Mouse (Mus musculus): ENCODE measurements around the gene Tspoap1. TPM values are rescaled to one million over a fixed set of nuclear protein-coding genes. Genes with fewer than 3 reads are reported as not detected.

Gene Tspoap1
- total and polyA plus RNA-seq, 3 experiments: 12.3 to 36.9 (median 12.8) TPM

GRCm38 (mm10) chr11:87756251-87756820, 4.0 kb upstream of the Tspoap1 start:
- Histone ChIP-seq H3K27me3 (replicated peaks) (no peaks in the 10 kb centered on the region), H3K36me3 (replicated peaks in 1 of 2; ENCODE audit: control insufficient read depth in 1 of 2, insufficient read depth in 1 of 2, low read length in 1 of 2) (peaks cover 21 to 22% of the 10 kb centered on the region in 2 experiments), H3K4me2 (ENCODE audit: insufficient read depth, low read depth, poor library complexity, severe bottlenecking) (no peak overlapping the region), H3K4me3 (replicated peaks in 1 of 3; ENCODE audit: low read depth in 2 of 3, low read length in 2 of 3, poor library complexity in 1 of 3) (peak overlapping the region; percentile 66 to 89 (median 81)), H3K4me1 (ENCODE audit: control insufficient read depth in 1 of 2, insufficient read depth in 2 of 2) (peaks cover 26 to 65% of the 10 kb centered on the region in 2 experiments), H3K9me3 (replicated peaks; ENCODE audit: low read length) (no peaks in the 10 kb centered on the region), H3K27ac (ENCODE audit: insufficient read depth, low read depth) (peak overlapping the region; percentile 99), H3K9ac (ENCODE audit: insufficient read depth, low read depth) (peak overlapping the region; percentile 98), H3K79me2 (replicated peaks; ENCODE audit: control insufficient read depth, extremely low read depth, insufficient read depth, poor library complexity, severe bottlenecking) (peaks cover 34% of the 10 kb centered on the region)
- dilution Hi-C loops (cut with MboI; ENCODE audit: extremely low pct_ligation_motif_present, extremely low pct_unique_long_range_greater_than_20kb, low sequenced_read_pairs): no loop called here
- TF ChIP-seq E2F4 (IDR thresholded peaks at IDR 0.05; ENCODE audit: insufficient replicate concordance, low read depth, low read length): no peak
- no peak for TF ChIP-seq KAT2A (IDR thresholded peaks at IDR 0.05; ENCODE audit: insufficient replicate concordance, low read length)
- peak; percentile 54; the same call in 1 of the 2 replicates for TF ChIP-seq TBP (conservative IDR thresholded peaks at IDR 0.05; ENCODE audit: low read depth, low read length)
- TF ChIP-seq USF1 (IDR thresholded peaks at IDR 0.05; ENCODE audit: low read depth, low read length): no peak
- TF ChIP-seq ZKSCAN1 (IDR thresholded peaks at IDR 0.05; ENCODE audit: borderline replicate concordance, low read depth, low read length): no peak
- no peak for TF ChIP-seq IRF4 (IDR thresholded peaks at IDR 0.05; ENCODE audit: low read depth, low read length)
- peak; percentile 72 for TF ChIP-seq POLR2A (IDR thresholded peaks at IDR 0.05; ENCODE audit: low read depth, low read length)
- TF ChIP-seq NELFE (IDR thresholded peaks at IDR 0.05; ENCODE audit: low read depth, low read length): no peak
- TF ChIP-seq MEF2A (IDR thresholded peaks at IDR 0.05; ENCODE audit: borderline replicate concordance, low read depth, low read length): no peak
- TF ChIP-seq TCF12 (IDR thresholded peaks at IDR 0.05; ENCODE audit: low read depth, low read length): no peak
- no peak for TF ChIP-seq ZNF384 (IDR thresholded peaks at IDR 0.05; ENCODE audit: low read depth, low read length)
- in situ Hi-C loops (cut with MboI; ENCODE audit: low pct_ligation_motif_present, low pct_unique_long_range_greater_than_20kb, low sequenced_read_pairs): no loop called here
- peak; percentile 85 for DNase-seq (ENCODE audit: extremely low read depth)

- peaks cover 26 to 65% of the 10 kb centered on the region in 2 experiments for H3K4me1 ChIP-seq (ENCODE audit: control insufficient read depth in 1 of 2, insufficient read depth in 2 of 2)
- peak overlapping the region; percentile 99 for H3K27ac ChIP-seq (ENCODE audit: insufficient read depth, low read depth)
- H3K9me3 ChIP-seq (replicated peaks; ENCODE audit: low read length): no peaks in the 10 kb centered on the region
- H3K4me2 ChIP-seq (ENCODE audit: insufficient read depth, low read depth, poor library complexity, severe bottlenecking): peak overlapping the region; percentile 22
- peaks cover 34% of the 10 kb centered on the region for H3K79me2 ChIP-seq (replicated peaks; ENCODE audit: control insufficient read depth, extremely low read depth, insufficient read depth, poor library complexity, severe bottlenecking)
- peaks cover 21 to 25% of the 10 kb centered on the region in 2 experiments for H3K36me3 ChIP-seq (replicated peaks in 1 of 2; ENCODE audit: control insufficient read depth in 1 of 2, insufficient read depth in 1 of 2, low read length in 1 of 2)
- peak; percentile 72 for TF ChIP-seq POLR2A (IDR thresholded peaks at IDR 0.05; ENCODE audit: low read depth, low read length)
- TF ChIP-seq TBP (conservative IDR thresholded peaks at IDR 0.05; ENCODE audit: low read depth, low read length): peak; percentile 51; the same call in 1 of the 2 replicates
- no peak for TF ChIP-seq MAFK (IDR thresholded peaks at IDR 0.05; ENCODE audit: insufficient replicate concordance, low read length)
- peak; percentile 75 for DNase-seq (ENCODE audit: extremely low read depth)
- H3K27me3 ChIP-seq (replicated peaks): no peaks in the 10 kb centered on the region
- peak overlapping the region; percentile 98 for H3K9ac ChIP-seq (ENCODE audit: insufficient read depth, low read depth)
- in situ Hi-C loops (cut with MboI; ENCODE audit: low pct_ligation_motif_present, low pct_unique_long_range_greater_than_20kb, low sequenced_read_pairs): no loop called here
- peak overlapping the region; percentile 66 to 89 (median 81) for H3K4me3 ChIP-seq (replicated peaks in 1 of 3; ENCODE audit: low read depth in 2 of 3, low read length in 2 of 3, poor library complexity in 1 of 3)
- dilution Hi-C loops (cut with MboI; ENCODE audit: extremely low pct_ligation_motif_present, extremely low pct_unique_long_range_greater_than_20kb, low sequenced_read_pairs): no loop called here
Measured at GRCm38 (mm10) chr11:87757001-87757954, 3.1 kb upstream of the Tspoap1 start.

All from CH12.LX (cell line).